Mouse (Mus musculus) cortical plate, adult 2 months (tissue): ENCODE measurements around the gene Hmg20b.

Experiments
- CTCF ChIP-seq: fragments of 200-500 bp; IDR thresholded peaks from 2 replicates; pipeline ENCODE4 v1.5.1; 2011; ENCODE audit warnings: mild to moderate bottlenecking, control low read depth, low read length; ENCODE audit not compliant: insufficient read depth; ENCODE audit errors: extremely low read depth
- POLR2A ChIP-seq: fragments of 200-500 bp; IDR thresholded peaks from 2 replicates; pipeline ENCODE4 v1.6.1; 2011; ENCODE audit warnings: mild to moderate bottlenecking, low read length, control low read depth; ENCODE audit not compliant: insufficient read depth; ENCODE audit errors: extremely low read depth

GRCm38 (mm10) chr10:81367207-81367495, 16.9 kb upstream of the Hmg20b start:
- TF ChIP-seq POLR2A: no peak
- TF ChIP-seq CTCF: no peak
